Mouse (Mus musculus): ENCODE measurements at regions not wholly inside any gene's neighbourhood (a gene's known extent, or its start where the extent isn't known, plus 50 kb on each side); places are given as distances from the start of the nearest gene placed in this dataset.
"Not testable (repeated sequence)": the region's sequence is repeated elsewhere in the genome, so short reads cannot be mapped to it uniquely, and the experiment has no call there.

- no peak for DNase-seq
These were observed 693.0 kb upstream of the Ptbp2 start for GRCm38 (mm10) chr3:120477232-120477631.

GRCm38 (mm10) chr3:120473645-120474038 lies 689.4 kb upstream of the Ptbp2 start:
- DNase-seq, result peak; percentile 51

GRCm38 (mm10) chr3:120472687-120473644 lies 688.7 kb upstream of the Ptbp2 start:
- DNase-seq, result no peak

GRCm38 (mm10) chr3:120471878-120472444 lies 687.7 kb upstream of the Ptbp2 start:
- no peak for DNase-seq

GRCm38 (mm10) chr3:120468887-120469286 lies 684.6 kb upstream of the Ptbp2 start:
- no peak for DNase-seq

- no peak for DNase-seq
These were observed 676.5 kb upstream of the Ptbp2 start for GRCm38 (mm10) chr3:120460717-120461116.

GRCm38 (mm10) chr3:120457912-120458311 lies 673.6 kb upstream of the Ptbp2 start:
- no peak for DNase-seq

- no peak for DNase-seq
These were observed 656.9 kb upstream of the Ptbp2 start for GRCm38 (mm10) chr3:120441127-120441526.

GRCm38 (mm10) chr3:120430285-120430684 lies 646.0 kb upstream of the Ptbp2 start:
- no peak for DNase-seq

GRCm38 (mm10) chr3:120416634-120417033 lies 632.4 kb upstream of the Ptbp2 start:
- no peak for DNase-seq

GRCm38 (mm10) chr3:120375688-120376289 lies 591.5 kb upstream of the Ptbp2 start:
- DNase-seq, result no peak

- DNase-seq, result no peak
These were observed 558.6 kb upstream of the Ptbp2 start for GRCm38 (mm10) chr3:120342747-120343377.

- DNase-seq, result no peak
These were observed 557.6 kb upstream of the Ptbp2 start for GRCm38 (mm10) chr3:120341882-120342281.

GRCm38 (mm10) chr3:120335843-120336585 lies 551.7 kb upstream of the Ptbp2 start:
- DNase-seq, result no peak

- DNase-seq, result not testable (repeated sequence)
These were observed 522.8 kb upstream of the Ptbp2 start for GRCm38 (mm10) chr3:120307042-120307441.

GRCm38 (mm10) chr3:120305608-120306007 lies 521.3 kb upstream of the Ptbp2 start:
- DNase-seq, result no peak
